Mouse (Mus musculus) heart, postnatal 0 days (tissue): Measurements from ENCODE around the gene Susd1.

Experiments
- CTCF ChIP-seq: IDR thresholded peaks from 2 replicates; pipeline ENCODE4 v1.5.1; 2016; ENCODE audit warnings: antibody characterized with exemption, control low read depth, low read depth
- EP300 ChIP-seq: IDR thresholded peaks from 2 replicates; pipeline ENCODE4 v1.6.1; 2016; ENCODE audit warnings: antibody characterized with exemption, low read depth

- TF ChIP-seq CTCF (no peak), EP300 (no peak)
Observed at GRCm38 (mm10) chr4:59310590-59310989, 127.8 kb downstream of the Susd1 start.
